Mouse (Mus musculus) splenic B cell, adult 2 months (primary cell): Measurements from ENCODE around the gene Bri3.

ENCODE experiments used
- DNase-seq: peaks from one replicate; pipeline ENCODE4 v3.0.0-alpha.2; 2011; ENCODE audit warnings: low read depth, low spot score
- H3K27me3 ChIP-seq: 2 replicates; pipeline ENCODE4 v1.6.1; 2012; ENCODE audit warnings: mild to moderate bottlenecking, low read length, moderate library complexity, mixed read lengths; ENCODE audit not compliant: control insufficient read depth, poor library complexity, insufficient read depth, severe bottlenecking
- H3K36me3 ChIP-seq: 2 replicates; pipeline ENCODE4 v1.6.1; 2012; ENCODE audit warnings: mild to moderate bottlenecking, low read length, moderate library complexity, mixed read lengths; ENCODE audit not compliant: control insufficient read depth, poor library complexity, insufficient read depth, severe bottlenecking

Bri3 gene

GRCm38 (mm10) chr5:144394142-144394541 lies 149.9 kb downstream of the Bri3 start:
- Histone ChIP-seq H3K27me3 (no peaks in the 10 kb centered on the region), H3K36me3 (no peaks in the 10 kb centered on the region)
- no peak for DNase-seq

- no peaks in the 10 kb centered on the region for H3K36me3 ChIP-seq
- no peak for DNase-seq
- H3K27me3 ChIP-seq = no peaks in the 10 kb centered on the region
Observed at GRCm38 (mm10) chr5:144397566-144397965, 153.3 kb downstream of the Bri3 start.

GRCm38 (mm10) chr5:144400821-144401220 lies 156.6 kb downstream of the Bri3 start:
- no peaks in the 10 kb centered on the region for H3K27me3 ChIP-seq
- H3K36me3 ChIP-seq = no peaks in the 10 kb centered on the region
- DNase-seq = no peak

- Histone ChIP-seq H3K36me3 (no peaks in the 10 kb centered on the region), H3K27me3 (no peaks in the 10 kb centered on the region)
- DNase-seq = no peak
Observed at GRCm38 (mm10) chr5:144406256-144406655, 162.0 kb downstream of the Bri3 start.

- DNase-seq = no peak
- Histone ChIP-seq H3K36me3 (no peaks in the 10 kb centered on the region), H3K27me3 (no peaks in the 10 kb centered on the region)
Observed at GRCm38 (mm10) chr5:144410666-144411065, 166.4 kb downstream of the Bri3 start.

GRCm38 (mm10) chr5:144411702-144412101 lies 167.5 kb downstream of the Bri3 start:
- Histone ChIP-seq H3K36me3 (no peaks in the 10 kb centered on the region), H3K27me3 (no peaks in the 10 kb centered on the region)
- no peak for DNase-seq

GRCm38 (mm10) chr5:144412781-144413180 lies 168.5 kb downstream of the Bri3 start:
- no peaks in the 10 kb centered on the region for H3K27me3 ChIP-seq
- no peaks in the 10 kb centered on the region for H3K36me3 ChIP-seq

GRCm38 (mm10) chr5:144418456-144418855 lies 174.2 kb downstream of the Bri3 start:
- no peaks in the 10 kb centered on the region for H3K36me3 ChIP-seq
- DNase-seq = no peak
- no peaks in the 10 kb centered on the region for H3K27me3 ChIP-seq

More at GRCm38 (mm10) chr5:144412781-144413180, 168.5 kb downstream of the Bri3 start:
- no peak for DNase-seq

- DNase-seq = no peak
- H3K36me3 ChIP-seq = no peaks in the 10 kb centered on the region
- no peaks in the 10 kb centered on the region for H3K27me3 ChIP-seq
Observed at GRCm38 (mm10) chr5:144420001-144420400, 175.8 kb downstream of the Bri3 start.

- Histone ChIP-seq H3K36me3 (no peaks in the 10 kb centered on the region), H3K27me3 (no peaks in the 10 kb centered on the region)
- DNase-seq = no peak
Observed at GRCm38 (mm10) chr5:144426697-144427096, 182.5 kb downstream of the Bri3 start.

GRCm38 (mm10) chr5:144427861-144428260 lies 183.6 kb downstream of the Bri3 start:
- no peaks in the 10 kb centered on the region for H3K36me3 ChIP-seq
- no peaks in the 10 kb centered on the region for H3K27me3 ChIP-seq
- no peak for DNase-seq

GRCm38 (mm10) chr5:144431481-144431880 lies 187.2 kb downstream of the Bri3 start:
- DNase-seq = no peak
- H3K36me3 ChIP-seq = no peaks in the 10 kb centered on the region
- no peaks in the 10 kb centered on the region for H3K27me3 ChIP-seq

GRCm38 (mm10) chr5:144439286-144440040 lies 195.2 kb downstream of the Bri3 start:
- Histone ChIP-seq H3K36me3 (no peaks in the 10 kb centered on the region), H3K27me3 (no peaks in the 10 kb centered on the region)
- DNase-seq = no peak

- Histone ChIP-seq H3K27me3 (no peaks in the 10 kb centered on the region), H3K36me3 (no peaks in the 10 kb centered on the region)
- no peak for DNase-seq
Observed at GRCm38 (mm10) chr5:144441831-144442271, 197.6 kb downstream of the Bri3 start.

GRCm38 (mm10) chr5:144446475-144447225 lies 202.4 kb downstream of the Bri3 start:
- DNase-seq = no peak
- no peaks in the 10 kb centered on the region for H3K36me3 ChIP-seq
- H3K27me3 ChIP-seq = no peaks in the 10 kb centered on the region
